Mouse (Mus musculus) adrenal gland, postnatal 0 days (tissue): Measurements from ENCODE around the gene Neu4. TPM values are rescaled to one million over a fixed set of nuclear protein-coding genes. Genes with fewer than 3 reads are reported as not detected.

Source experiments
- polyA plus RNA-seq: library from polyadenylated mRNA; unstranded; fragments of >200 nt; fragmentation: Nextera tagmentation; extraction: Ambion mirVana; gene quantifications from 2 replicates; pipeline ENCODE4 v1.2.1, GENCODE M21; 2015

Gene Neu4
- polyA plus RNA-seq, result not detected in 2 replicates

DNA sequence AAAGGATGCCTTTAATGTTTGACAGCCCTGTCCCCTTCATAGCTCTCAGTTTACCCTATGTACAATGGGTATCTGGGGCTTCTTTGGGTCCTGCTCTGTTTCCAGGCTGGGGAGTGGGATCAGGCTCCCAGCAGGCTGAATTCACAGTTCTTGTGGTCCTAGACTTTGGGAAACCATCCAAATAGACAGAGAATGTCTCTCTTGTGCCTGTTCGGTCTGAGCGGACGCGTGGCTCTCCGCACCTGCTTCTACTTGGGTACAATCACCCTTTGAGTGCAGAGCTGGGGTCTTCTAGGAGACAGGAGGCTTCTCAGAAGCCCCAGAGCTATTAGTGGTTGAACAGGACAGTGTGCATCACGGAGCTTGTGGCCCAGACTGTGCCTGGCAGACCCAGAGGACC is at the start of gene Neu4:
Neu4 (plus strand) TSS at position 301 of the 400 bp plus-strand sequence.

GRCm38 (mm10) chr1:93990209-93990608 is 30.0 kb upstream of the Neu4 start, which contains the start of gene Gal3st2c:
Gal3st2c (plus strand) TSS chr1:93990509.

GRCm38 (mm10) chr1:94052373-94052772 is 32.1 kb downstream of the Neu4 start, which contains the start of gene Pdcd1:
Pdcd1 (minus strand) TSS chr1:94052553.

Other genes starting within 250 kb of the Neu4 start
- 206 and 220 TPM in 2 replicates for gene Dtymk, start 218.5 kb upstream of the Neu4 start, polyA plus RNA-seq
- gene Ing5, start 216.5 kb upstream of the Neu4 start, polyA plus RNA-seq, result 7.0 and 7.7 TPM in 2 replicates
- gene D2hgdh, start 195.5 kb upstream of the Neu4 start, polyA plus RNA-seq, result 12.4 and 27.5 TPM in 2 replicates
- not detected in 2 replicates for gene Gal3st2, start 159.1 kb upstream of the Neu4 start, polyA plus RNA-seq
- gene Gal3st2b, start 102.1 kb upstream of the Neu4 start, polyA plus RNA-seq, result not detected in 2 replicates
- not detected in 2 replicates for gene Gal3st2c, start 29.9 kb upstream of the Neu4 start, polyA plus RNA-seq
- gene Pdcd1, start 32.1 kb downstream of the Neu4 start, polyA plus RNA-seq, result 0.08 TPM in 1 of 2 replicates, not detected in the other